Mouse (Mus musculus) limb, embryonic 12.5 days (tissue): ENCODE measurements around the gene Map3k9. TPM values are rescaled to one million over a fixed set of nuclear protein-coding genes. Genes with fewer than 3 reads are reported as not detected.

ENCODE experiments used
- ATAC-seq: fragments of 200-750 bp; cut with Nextera tagmentation; 2 replicates; pipeline ENCODE4 v1.8.0; 2017; ENCODE audit warnings: low read depth, moderate TSS enrichment; ENCODE audit not compliant: insufficient number of reproducible peaks, insufficient read depth, low FRiP score, low TSS enrichment
- H3K27ac ChIP-seq: fragments of 300-500 bp; sonication (generic); 2 replicates; pipeline ENCODE4 v1.5.1; 2016; ENCODE audit warnings: mild to moderate bottlenecking, moderate library complexity
- H3K27me3 ChIP-seq: fragments of 300-500 bp; sonication (generic); 2 replicates; pipeline ENCODE4 v1.6.1; 2016; ENCODE audit warnings: mild to moderate bottlenecking, moderate library complexity
- H3K36me3 ChIP-seq: fragments of 300-500 bp; sonication (generic); 2 replicates; pipeline ENCODE4 v1.6.1; 2016; ENCODE audit warnings: mild to moderate bottlenecking, moderate library complexity
- H3K4me1 ChIP-seq: fragments of 300-500 bp; sonication (generic); replicated peaks from 2 replicates; pipeline ENCODE4 v1.6.1; 2016
- H3K4me2 ChIP-seq: fragments of 300-500 bp; sonication (generic); 2 replicates; pipeline ENCODE4 v1.6.1; 2016; ENCODE audit warnings: mild to moderate bottlenecking, moderate library complexity
- H3K4me3 ChIP-seq: fragments of 300-500 bp; sonication (generic); replicated peaks from 2 replicates; pipeline ENCODE4 v1.5.1; 2016; ENCODE audit warnings: mild to moderate bottlenecking
- H3K9ac ChIP-seq: fragments of 300-500 bp; sonication (generic); replicated peaks from 2 replicates; pipeline ENCODE4 v1.6.1; 2016; ENCODE audit warnings: mild to moderate bottlenecking, moderate library complexity
- H3K9me3 ChIP-seq: fragments of 300-500 bp; sonication (generic); 2 replicates; pipeline ENCODE4 v1.6.1; 2016; ENCODE audit warnings: mild to moderate bottlenecking, moderate library complexity
- WGBS: fragments of 180-500 bp; shearing (Covaris S2); methylation state at CpG from one replicate; pipeline ENCODE4 v1.1.7; 2016; 5-methylcytosine and 5-hydroxymethylcytosine counted together
- polyA plus RNA-seq: library from polyadenylated mRNA; unstranded; fragments of >200 nt; fragmentation: Nextera tagmentation; extraction: Ambion mirVana; gene quantifications from 2 replicates; pipeline ENCODE4 v1.2.1, GENCODE M21; 2016

Map3k9 gene
- polyA plus RNA-seq, result 0.91 and 0.98 TPM in 2 replicates

DNA sequence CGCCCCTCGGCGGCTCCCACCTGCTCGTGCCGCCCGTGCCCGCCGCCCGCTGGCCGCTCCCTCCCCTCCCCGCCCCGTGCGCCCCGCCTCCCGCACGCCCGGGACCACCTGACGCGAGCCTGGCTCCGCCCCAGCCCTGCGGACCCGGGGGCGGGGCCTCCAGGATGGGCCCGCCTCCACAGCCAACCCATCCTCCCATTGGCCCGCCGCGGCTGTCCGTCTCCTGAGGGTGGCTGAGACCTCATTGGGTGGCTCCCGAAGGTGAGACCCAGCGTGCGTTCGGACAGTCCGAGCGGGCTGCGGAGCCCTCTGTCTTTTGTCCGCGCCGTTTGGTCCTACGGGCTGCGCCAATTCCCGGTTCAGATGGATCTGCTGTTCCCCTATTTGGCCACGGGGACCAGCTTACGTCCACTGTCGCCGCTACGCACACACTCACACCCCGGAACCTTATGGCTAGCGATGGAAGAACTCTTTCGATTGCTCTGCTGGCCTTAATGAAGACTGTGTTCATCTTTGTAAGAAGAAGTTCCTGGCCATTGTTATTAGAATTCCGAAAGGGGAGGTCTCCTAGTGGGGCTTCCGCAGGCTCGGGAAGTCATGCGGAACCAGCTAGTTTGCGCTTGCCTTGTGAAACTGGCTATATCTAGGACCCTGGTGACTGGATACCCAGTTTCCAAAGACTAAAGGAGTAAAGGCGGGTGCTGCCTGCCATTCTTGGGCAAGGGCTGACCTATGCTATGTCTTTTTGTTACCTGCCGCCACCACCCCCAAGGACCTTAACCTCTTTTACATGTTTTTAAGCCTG, at the start of gene Map3k9:
Gene Map3k9 (minus strand): TSS at position 71 of the 805 bp plus-strand sequence.
- Histone ChIP-seq H3K27me3 (peaks cover 77% of the 10 kb centered on the region), H3K36me3 (no peaks in the 10 kb centered on the region), H3K4me1 (peaks cover 8% of the 10 kb centered on the region), H3K27ac (no peak within 1 kb of the TSS), H3K4me2 (peak within 1 kb of the TSS; percentile 84), H3K9ac (peak within 1 kb of the TSS; percentile 65), H3K4me3 (peak within 1 kb of the TSS; percentile 64), H3K9me3 (no peaks in the 10 kb centered on the region)
- peak; percentile 94 for ATAC-seq
- under 1% methylated on average over 38 of the region's 56 CpGs for WGBS

DNA sequence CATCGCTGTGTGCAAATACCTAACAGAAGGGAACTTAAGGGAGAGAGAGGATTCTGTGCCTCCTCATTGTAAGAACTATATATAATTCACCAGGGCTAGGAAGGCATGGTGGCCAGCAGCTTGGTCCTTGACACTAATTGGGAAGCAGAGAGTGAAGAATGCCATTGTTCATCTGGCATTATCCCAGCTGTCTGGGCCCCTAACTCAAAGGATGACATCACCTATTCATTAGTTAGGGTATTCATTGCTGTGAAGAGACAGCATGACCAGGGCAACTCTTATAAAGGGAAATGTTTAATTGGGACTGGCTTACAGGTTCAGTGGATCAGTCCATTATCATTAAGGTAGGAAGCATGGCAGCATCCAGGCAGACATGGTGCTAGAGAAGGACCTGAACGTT, 47.4 kb upstream of the Map3k9 start:
- H3K9ac ChIP-seq, result no peak overlapping the region
- no peaks in the 10 kb centered on the region for H3K27me3 ChIP-seq
- ATAC-seq, result no peak
- WGBS, result 97% methylated on average over 2 of the region's 2 CpGs
- no peaks in the 10 kb centered on the region for H3K4me1 ChIP-seq
- no peaks in the 10 kb centered on the region for H3K36me3 ChIP-seq
- H3K9me3 ChIP-seq, result no peaks in the 10 kb centered on the region
- no peak overlapping the region for H3K27ac ChIP-seq
- H3K4me2 ChIP-seq, result no peak overlapping the region
- H3K4me3 ChIP-seq, result no peak overlapping the region

DNA sequence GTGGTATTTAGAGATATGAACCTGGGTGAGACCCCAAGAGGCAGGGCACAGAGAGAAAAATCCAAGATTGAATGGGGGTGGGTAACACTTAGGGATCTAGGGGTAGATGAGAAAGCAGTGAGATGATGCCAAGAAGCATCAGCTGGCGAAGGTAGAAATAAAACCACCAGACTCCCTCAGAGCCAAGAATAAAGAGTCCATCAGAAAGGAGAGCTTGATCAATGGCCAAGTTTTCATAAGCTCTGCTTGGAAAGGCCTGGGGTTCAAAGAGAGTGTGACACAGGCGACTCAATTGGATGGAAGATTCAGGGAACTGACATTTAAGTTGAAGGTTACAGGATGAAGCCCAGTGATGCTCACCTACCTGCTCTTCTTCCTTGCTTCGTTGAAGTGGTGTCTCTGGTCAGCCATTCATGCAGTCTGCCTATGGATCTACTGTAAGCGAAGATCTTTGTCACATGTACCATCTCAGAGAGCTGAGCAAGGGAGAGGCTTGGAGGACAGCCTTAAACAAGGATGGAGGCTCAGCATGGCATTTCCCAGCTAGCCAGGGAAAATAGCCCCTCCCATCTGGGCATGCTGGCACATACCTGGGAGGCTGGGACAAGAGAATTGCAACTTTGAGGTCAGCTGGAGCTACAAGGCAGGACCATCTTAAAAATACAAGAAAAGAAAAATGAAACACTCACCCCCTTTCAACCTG, 42.0 kb upstream of the Map3k9 start:
- Histone ChIP-seq H3K9me3 (no peaks in the 10 kb centered on the region), H3K27ac (no peak overlapping the region), H3K4me2 (no peak overlapping the region), H3K4me3 (no peak overlapping the region), H3K9ac (no peak overlapping the region), H3K27me3 (no peaks in the 10 kb centered on the region), H3K4me1 (no peaks in the 10 kb centered on the region), H3K36me3 (no peaks in the 10 kb centered on the region)
- no peak for ATAC-seq
- 83% methylated on average over 4 of the region's 4 CpGs for WGBS

DNA sequence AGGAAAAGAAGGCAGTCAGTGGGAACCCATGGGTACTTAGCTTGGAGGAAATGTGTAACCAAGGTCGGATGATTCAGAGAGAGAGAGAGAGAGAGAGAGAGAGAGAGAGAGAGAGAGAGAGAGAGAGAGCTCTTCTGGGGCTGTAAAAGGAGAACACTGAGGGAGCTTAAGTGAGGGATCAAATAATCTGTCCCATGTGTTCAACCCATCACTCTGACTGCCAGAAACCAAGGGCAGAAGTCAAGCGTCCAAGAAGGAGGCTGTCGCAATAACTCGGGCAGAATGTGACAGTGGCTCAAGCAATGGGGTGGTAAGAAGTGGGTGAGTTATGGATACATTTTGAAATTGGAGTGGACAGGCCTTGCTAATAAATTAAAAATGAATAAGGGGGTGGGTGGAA, 41.2 kb upstream of the Map3k9 start:
- no peaks in the 10 kb centered on the region for H3K27me3 ChIP-seq
- 61% methylated on average over 4 of the region's 4 CpGs for WGBS
- H3K27ac ChIP-seq, result no peak overlapping the region
- H3K4me3 ChIP-seq, result no peak overlapping the region
- no peaks in the 10 kb centered on the region for H3K9me3 ChIP-seq
- no peaks in the 10 kb centered on the region for H3K36me3 ChIP-seq
- no peak overlapping the region for H3K4me2 ChIP-seq
- peaks cover under 1% of the 10 kb centered on the region; the same call in 1 of the 2 replicates for H3K4me1 ChIP-seq
- no peak for ATAC-seq
- H3K9ac ChIP-seq, result no peak overlapping the region

DNA sequence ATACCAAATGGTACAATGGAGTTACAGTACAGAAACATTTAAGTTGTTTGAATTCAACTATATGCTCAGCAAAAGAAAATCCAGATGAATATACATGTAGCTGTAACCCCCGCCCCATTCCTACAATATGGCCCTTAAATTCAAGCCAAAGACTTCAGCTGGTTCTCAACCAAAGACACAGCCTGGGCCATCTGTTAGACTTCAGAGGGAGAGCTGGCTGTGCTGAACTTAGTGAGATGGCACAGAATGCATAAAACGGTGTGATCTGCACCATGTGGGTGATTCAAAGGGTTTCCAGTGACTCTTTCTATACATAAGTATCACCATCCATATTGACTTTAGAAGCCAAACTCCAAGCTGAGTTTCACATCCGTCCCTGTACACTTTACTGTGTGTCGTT, 39.7 kb upstream of the Map3k9 start:
- H3K9ac ChIP-seq, result no peak overlapping the region
- H3K27me3 ChIP-seq, result no peaks in the 10 kb centered on the region
- 87% methylated on average over 4 of the region's 4 CpGs for WGBS
- no peak overlapping the region for H3K4me2 ChIP-seq
- no peaks in the 10 kb centered on the region for H3K9me3 ChIP-seq
- no peaks in the 10 kb centered on the region for H3K36me3 ChIP-seq
- ATAC-seq, result no peak
- H3K4me1 ChIP-seq, result peaks cover 8% of the 10 kb centered on the region; the same call in 1 of the 2 replicates
- H3K27ac ChIP-seq, result no peak overlapping the region
- no peak overlapping the region for H3K4me3 ChIP-seq

DNA sequence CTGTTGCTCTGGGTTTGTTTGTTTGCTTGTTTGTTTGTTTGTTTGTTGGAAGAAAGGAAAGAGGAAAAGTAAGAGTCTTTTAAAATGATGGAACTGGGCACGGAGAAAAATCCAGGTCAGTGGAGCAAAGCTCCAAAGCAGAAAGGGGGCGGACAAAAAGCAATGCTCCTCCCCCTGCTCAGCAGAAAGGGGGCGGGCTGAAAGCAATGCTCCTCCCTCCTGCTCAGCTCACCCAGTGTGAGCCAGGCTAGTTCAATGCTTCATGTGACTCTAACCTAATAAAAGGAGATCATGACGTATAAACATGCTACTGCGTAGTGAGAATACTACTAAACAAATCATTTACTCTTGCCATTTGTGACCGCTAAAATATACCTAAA, 36.1 kb upstream of the Map3k9 start:
- Histone ChIP-seq H3K9me3 (no peaks in the 10 kb centered on the region), H3K4me2 (peak overlapping the region; percentile 39; the same call in 1 of the 2 replicates), H3K4me3 (no peak overlapping the region), H3K27me3 (no peaks in the 10 kb centered on the region), H3K9ac (no peak overlapping the region), H3K27ac (no peak overlapping the region), H3K36me3 (no peaks in the 10 kb centered on the region), H3K4me1 (peaks cover 8% of the 10 kb centered on the region; the same call in 1 of the 2 replicates)
- WGBS, result 41% methylated on average over 6 of the region's 6 CpGs
- ATAC-seq, result no peak

DNA sequence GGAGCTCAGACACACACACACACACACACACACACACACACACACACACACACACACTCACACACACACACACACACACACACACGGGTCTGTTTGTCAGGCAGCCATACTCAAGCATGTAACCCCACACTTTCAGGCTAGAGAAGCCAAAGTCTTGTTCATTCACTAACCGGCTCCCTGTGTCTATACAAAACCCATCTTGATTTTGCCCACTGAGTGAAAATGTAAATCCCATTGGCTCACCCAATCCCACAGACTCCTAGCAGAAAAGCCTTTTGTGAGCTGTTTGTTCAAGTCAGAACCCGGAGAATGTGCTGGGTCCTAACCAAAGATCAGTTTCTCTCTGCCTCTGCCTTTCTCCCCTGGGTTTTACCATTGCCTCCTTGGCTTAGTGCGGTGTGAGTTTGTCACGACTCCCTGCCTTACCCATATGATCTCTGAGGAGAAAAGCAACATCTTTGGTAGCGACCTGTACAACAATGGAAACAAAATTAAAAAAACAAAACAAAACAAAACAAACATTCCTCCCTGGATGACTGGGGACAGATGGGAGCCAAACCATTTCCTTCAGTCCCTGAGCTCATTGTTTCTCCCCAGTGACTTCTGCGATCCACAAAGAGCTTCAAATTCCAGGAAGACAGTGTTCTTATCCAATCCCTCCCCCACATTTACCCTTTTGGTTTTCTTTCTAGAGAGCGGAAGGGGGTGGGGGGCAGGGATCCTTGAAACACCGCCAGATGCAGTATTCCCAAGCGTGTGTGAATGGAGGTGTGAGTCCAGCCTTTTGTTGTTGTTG, 35.6 kb upstream of the Map3k9 start:
- Histone ChIP-seq H3K27ac (no peak overlapping the region), H3K36me3 (no peaks in the 10 kb centered on the region), H3K4me2 (peak overlapping the region; percentile 39; the same call in 1 of the 2 replicates), H3K9me3 (no peaks in the 10 kb centered on the region), H3K9ac (no peak overlapping the region), H3K4me1 (peaks cover 8% of the 10 kb centered on the region; the same call in 1 of the 2 replicates), H3K4me3 (no peak overlapping the region), H3K27me3 (no peaks in the 10 kb centered on the region)
- ATAC-seq, result no peak
- whole genome bisulfite sequencing, result 29% methylated on average over 10 of the region's 10 CpGs

DNA sequence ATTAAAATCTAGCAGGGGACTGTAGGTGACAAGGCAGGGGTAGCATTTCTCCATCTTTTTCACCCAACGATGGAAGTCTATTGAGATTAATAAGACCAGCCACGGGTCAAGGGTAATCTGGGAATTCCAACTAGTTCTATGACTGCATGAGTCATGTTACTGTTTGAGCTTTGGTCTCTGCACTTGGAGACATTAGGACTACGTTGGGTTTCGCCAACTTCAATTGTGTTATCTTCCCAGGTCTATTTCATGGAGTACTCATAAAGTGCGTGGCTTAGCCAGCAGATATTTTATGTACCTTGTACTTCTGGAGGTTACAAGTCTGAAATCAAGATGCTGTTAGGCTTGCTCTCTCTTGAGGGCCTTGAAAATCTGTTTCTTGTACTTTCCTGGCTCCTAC, 33.8 kb upstream of the Map3k9 start:
- Histone ChIP-seq H3K36me3 (no peaks in the 10 kb centered on the region), H3K4me2 (no peak overlapping the region), H3K27ac (no peak overlapping the region), H3K27me3 (no peaks in the 10 kb centered on the region), H3K4me1 (peaks cover 8% of the 10 kb centered on the region; the same call in 1 of the 2 replicates), H3K9ac (no peak overlapping the region), H3K4me3 (no peak overlapping the region), H3K9me3 (no peaks in the 10 kb centered on the region)
- no peak for ATAC-seq
- 84% methylated on average over 5 of the region's 5 CpGs for WGBS

DNA sequence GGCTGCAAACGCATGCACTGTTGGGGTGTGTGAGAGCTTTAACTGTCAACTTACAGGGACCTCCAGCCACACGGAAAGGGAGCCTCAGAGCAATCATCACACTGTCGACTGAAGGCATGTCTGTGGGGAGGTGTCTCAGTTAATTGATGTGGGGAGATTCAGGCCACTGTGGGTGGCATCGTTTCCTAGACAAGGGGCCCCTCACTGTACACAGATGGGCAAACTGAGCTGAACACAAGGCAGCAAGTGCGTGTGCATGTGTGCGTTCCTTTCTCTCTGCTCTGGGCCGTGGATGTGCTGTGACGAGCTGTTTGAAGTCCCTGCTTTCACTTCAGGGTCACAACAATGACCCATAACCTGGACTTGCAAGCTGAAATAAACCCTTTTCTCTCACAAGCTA, 29.4 kb upstream of the Map3k9 start:
- Histone ChIP-seq H3K36me3 (no peaks in the 10 kb centered on the region), H3K27ac (no peak overlapping the region), H3K27me3 (peaks cover 3% of the 10 kb centered on the region; the same call in 1 of the 2 replicates), H3K4me3 (no peak overlapping the region), H3K4me1 (peaks cover 4% of the 10 kb centered on the region; the same call in 1 of the 2 replicates), H3K9ac (no peak overlapping the region), H3K4me2 (no peak overlapping the region), H3K9me3 (no peaks in the 10 kb centered on the region)
- no peak for ATAC-seq
- 35% methylated on average over 8 of the region's 8 CpGs for WGBS

DNA sequence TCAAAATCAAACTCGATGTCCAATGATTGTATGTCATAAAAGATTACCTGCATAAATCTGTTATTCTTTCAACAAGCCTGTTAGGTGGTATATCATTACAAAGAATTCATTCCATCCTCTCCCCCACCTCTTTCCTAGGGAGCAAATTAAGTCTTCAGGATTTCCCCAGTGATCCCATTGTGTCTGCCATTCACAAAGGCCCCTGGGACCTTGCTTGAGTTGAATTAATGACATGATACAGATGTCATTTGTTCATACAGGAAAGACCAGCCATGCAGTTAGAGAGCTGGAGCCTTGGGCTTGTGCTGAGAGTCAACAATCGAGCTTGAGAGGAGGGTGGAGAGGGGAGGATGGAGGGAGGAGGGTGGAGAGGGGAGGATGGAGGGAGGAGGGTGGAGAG, 27.6 kb upstream of the Map3k9 start:
- no peak for ATAC-seq
- peaks cover 3% of the 10 kb centered on the region; the same call in 1 of the 2 replicates for H3K27me3 ChIP-seq
- H3K4me2 ChIP-seq, result no peak overlapping the region
- no peaks in the 10 kb centered on the region for H3K9me3 ChIP-seq
- H3K4me3 ChIP-seq, result no peak overlapping the region
- WGBS, result 74% methylated on average over 2 of the region's 2 CpGs
- H3K4me1 ChIP-seq, result peaks cover 4% of the 10 kb centered on the region; the same call in 1 of the 2 replicates
- no peak overlapping the region for H3K27ac ChIP-seq
- H3K9ac ChIP-seq, result no peak overlapping the region
- no peaks in the 10 kb centered on the region for H3K36me3 ChIP-seq

DNA sequence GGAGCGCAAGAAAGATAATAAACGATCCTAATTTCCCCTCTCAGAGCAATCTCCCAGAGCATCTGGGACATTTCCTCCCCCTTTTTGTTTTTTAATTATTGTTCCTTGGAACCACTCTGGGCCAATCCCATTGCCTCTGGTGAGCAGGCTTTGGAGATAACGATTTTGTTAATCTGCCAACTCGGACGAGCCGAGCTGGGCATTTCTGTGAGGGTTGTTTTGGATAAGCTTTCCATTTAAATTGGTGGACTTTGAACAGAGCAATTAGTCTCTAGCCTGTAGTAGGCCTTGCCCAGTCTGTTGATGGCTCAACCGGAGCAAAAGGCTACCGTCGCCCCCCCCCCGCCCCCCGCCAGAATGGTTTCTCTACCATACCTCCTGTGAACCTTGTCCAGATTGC, 27.0 kb upstream of the Map3k9 start:
- Histone ChIP-seq H3K36me3 (no peaks in the 10 kb centered on the region), H3K4me2 (peak overlapping the region; percentile 69), H3K4me1 (peaks cover 4% of the 10 kb centered on the region; the same call in 1 of the 2 replicates), H3K9ac (no peak overlapping the region), H3K4me3 (no peak overlapping the region), H3K27me3 (peaks cover 3% of the 10 kb centered on the region; the same call in 1 of the 2 replicates), H3K27ac (no peak overlapping the region), H3K9me3 (no peaks in the 10 kb centered on the region)
- no peak for ATAC-seq
- WGBS, result 31% methylated on average over 11 of the region's 11 CpGs
